Mouse (Mus musculus): ENCODE results near the gene Pgm1.
A peak's percentile ranks its signal among the peaks of the same experiment; 100 is the strongest.

Gene Pgm1

DNA sequence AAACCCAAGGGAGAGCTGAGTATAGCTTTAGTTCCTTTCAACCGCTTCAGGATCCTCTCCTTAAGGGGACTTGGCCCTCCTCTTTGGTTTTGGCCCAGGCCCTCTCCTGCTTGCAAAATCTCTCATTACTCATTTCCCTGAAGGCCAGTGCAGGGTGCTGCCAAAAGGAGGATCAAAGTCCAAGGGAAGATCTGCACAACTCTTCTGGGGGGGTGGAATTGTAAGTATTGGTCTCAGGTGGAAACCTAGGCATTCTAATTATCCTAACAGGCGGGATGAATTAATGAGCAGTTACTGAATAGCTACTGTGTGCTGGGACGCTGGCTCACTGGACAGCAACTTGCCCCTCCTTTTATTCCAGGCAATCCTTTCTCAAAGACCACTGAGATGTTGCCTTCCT, 82.3 kb downstream of the Pgm1 start:
- DNase-seq (ENCODE audit: low spot score), result no peak

DNA sequence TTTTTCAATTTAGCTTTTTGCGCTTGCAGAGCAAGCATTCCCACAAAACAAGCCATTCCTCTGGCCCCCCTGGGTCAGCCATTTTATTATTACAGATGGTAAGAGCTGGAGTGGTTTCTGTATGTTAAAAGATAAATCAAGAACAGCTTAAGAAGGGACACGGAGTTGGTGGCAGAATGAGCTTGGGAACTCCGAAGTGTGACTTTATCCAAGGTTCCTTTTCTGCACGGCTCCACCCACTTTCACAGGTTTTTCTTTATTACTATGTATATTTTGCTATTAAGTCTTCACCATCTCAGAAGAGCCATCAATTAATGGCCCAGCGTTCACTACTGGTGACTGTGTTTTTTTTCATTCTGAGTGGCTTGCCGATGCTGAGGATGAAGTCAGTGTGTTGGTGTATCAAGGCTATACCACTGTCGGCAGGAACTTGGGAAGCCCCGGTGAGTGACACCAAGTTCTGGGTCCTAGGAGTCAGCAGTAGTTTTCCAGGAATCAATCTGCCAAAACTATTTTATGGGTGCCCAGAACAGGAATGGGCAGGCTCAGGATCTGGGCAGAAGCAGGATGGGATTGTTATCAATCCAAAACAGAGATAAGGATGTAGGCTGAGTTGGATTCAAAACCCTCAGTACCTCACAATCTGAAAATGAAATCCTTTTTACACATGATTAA, 83.3 kb downstream of the Pgm1 start:
- no peak for DNase-seq (ENCODE audit: low spot score)

GRCm38 (mm10) chr4:100027773-100028172, 98.6 kb downstream of the Pgm1 start:
- DNase-seq (ENCODE audit: low spot score), result no peak

GRCm38 (mm10) chr4:100028641-100029040, 99.4 kb downstream of the Pgm1 start:
- peak; percentile 45 for DNase-seq (ENCODE audit: low spot score)

GRCm38 (mm10) chr4:100031270-100031669, 102.1 kb downstream of the Pgm1 start:
- DNase-seq (ENCODE audit: low spot score), result no peak

DNA sequence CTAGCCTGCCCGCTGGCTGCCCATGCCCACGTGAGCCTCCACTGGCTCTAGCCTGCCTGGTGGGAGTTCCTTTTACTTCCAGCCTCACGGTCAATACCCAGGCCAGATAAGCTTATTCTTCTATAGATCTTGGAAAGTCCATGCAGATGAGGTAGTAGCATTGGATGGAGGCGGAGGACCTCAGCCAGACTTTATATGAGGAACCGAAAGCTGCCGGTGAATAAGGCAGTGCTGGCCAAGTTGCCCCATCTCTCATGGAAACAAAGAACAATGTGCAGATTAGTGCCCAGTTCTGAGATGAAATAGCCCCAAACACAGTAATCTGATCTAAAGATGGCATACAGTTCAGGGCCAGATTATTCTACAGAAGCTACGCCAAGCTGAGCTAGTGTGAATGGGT, 103.4 kb downstream of the Pgm1 start:
- no peak for DNase-seq (ENCODE audit: low spot score)

DNA sequence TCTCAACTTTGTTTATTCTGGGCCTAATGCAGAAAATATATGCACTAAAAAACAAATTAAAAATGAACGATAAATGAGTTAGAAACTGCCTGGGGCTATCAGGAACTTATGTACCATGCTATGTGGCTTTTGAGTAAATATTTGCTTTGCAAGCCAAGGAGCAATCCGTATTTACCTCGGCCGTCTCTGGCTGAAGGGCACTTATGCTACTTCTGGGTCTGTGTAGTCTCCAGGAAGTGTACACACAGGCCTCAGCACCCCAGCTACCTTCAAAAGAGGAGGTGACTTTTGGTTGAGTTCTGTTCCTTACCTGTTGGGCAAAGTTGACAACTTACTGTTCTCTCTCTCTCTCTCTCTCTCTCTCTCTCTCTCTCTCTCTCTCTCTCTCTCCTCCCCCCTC, 104.7 kb downstream of the Pgm1 start:
- DNase-seq (ENCODE audit: low spot score), result no peak

GRCm38 (mm10) chr4:100034971-100035370, 105.8 kb downstream of the Pgm1 start:
- DNase-seq (ENCODE audit: low spot score), result no peak

DNA sequence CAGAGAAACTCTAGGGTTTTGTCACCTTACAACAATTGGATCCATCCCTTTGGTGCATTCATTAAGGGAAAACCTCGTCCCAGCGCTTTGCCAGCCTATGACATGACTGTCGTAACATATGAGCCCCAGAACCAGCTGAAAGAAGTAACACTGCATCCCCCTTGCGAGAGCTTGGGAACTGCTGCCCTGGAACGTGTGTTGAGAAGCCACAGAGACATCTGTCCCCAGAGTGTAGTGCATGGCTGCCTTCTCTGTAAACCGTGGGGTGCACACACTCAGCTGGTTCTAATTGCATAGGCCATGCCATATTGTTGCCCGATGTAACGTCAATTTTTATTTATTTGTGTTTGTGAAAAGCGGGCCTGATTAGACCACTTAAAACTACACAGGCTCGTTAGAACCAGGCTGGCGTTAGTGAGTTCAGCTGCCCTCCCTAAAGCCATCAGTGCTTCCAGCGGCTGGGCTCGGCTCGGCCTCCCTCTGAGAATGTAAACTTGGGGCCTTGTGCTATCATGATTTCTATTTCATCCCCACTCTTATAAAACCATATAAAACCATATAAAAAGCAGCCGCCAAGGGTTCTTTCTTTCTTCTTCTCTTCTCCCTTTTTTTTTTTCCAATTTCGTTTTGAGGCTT, 106.8 kb downstream of the Pgm1 start:
- DNase-seq (ENCODE audit: low spot score), result no peak
